Mouse (Mus musculus): ENCODE data around the gene Pgm2.

DNA sequence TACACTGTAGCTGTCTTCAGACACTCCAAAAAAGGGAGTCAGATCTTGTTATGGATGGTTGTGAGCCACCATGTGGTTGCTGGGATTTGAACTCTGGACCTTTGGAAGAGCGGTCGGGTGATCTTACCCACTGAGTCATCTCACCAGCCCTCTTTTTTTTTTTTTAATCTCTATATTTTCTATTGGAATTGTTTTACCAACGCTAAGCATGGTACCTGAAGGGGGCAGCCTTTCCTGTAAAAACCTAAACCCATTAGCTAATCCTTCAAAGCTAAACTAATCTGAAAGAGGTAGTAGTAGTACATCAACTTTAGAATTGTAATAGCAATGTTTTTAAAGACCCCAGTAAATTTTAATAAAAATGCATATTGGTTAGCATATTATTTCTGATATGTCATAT, 17.2 kb upstream of the Pgm2 start:
- TF ChIP-seq CTCF (IDR thresholded peaks at IDR 0.05) (peak; percentile 39), EP300 (IDR thresholded peaks at IDR 0.05) (no peak)
